Mouse (Mus musculus) C2C12 (cell line): ENCODE data around the gene Rab13.

Source experiments
- CEBPB ChIP-seq: IDR thresholded peaks from one replicate; pipeline ENCODE4 v1.6.1; 2011; ENCODE audit warnings: low read depth, mild to moderate bottlenecking, control low read depth, moderate library complexity
- CTCF ChIP-seq: IDR thresholded peaks from one replicate; pipeline ENCODE4 v1.5.1; 2011; ENCODE audit not compliant: control insufficient read depth, insufficient read depth, insufficient read length
- FOSL1 ChIP-seq: IDR thresholded peaks from one replicate; pipeline ENCODE4 v1.8.0; 2011; ENCODE audit warnings: mild to moderate bottlenecking, low read length; ENCODE audit not compliant: poor library complexity, insufficient read depth, severe bottlenecking
- MAX ChIP-seq: IDR thresholded peaks from one replicate; pipeline ENCODE4 v1.6.1; 2011; ENCODE audit warnings: mild to moderate bottlenecking, control low read depth
- MYOD1 ChIP-seq: IDR thresholded peaks from one replicate; pipeline ENCODE4 v1.6.1; 2011; ENCODE audit warnings: low read depth; ENCODE audit not compliant: control insufficient read depth, insufficient read length
- MYOG ChIP-seq: IDR thresholded peaks from one replicate; pipeline ENCODE4 v1.6.1; 2011; ENCODE audit not compliant: control insufficient read depth, insufficient read length; ENCODE audit errors: extremely low read depth
- USF1 ChIP-seq: IDR thresholded peaks from one replicate; pipeline ENCODE4 v1.6.1; 2011; ENCODE audit warnings: low read depth, mild to moderate bottlenecking, control low read depth, moderate library complexity

- TF ChIP-seq CTCF = no peak
- TF ChIP-seq CEBPB = no peak
- TF ChIP-seq USF1 = no peak
- no peak for TF ChIP-seq MYOG
- TF ChIP-seq MAX = no peak
- TF ChIP-seq MYOD1 = no peak
- TF ChIP-seq FOSL1 = no peak
Measured at GRCm38 (mm10) chr3:90268190-90268589, 54.7 kb downstream of the Rab13 start.
